Mouse (Mus musculus): ENCODE results near the gene Ostn. TPM values are rescaled to one million over a fixed set of nuclear protein-coding genes. Genes with fewer than 3 reads are reported as not detected.

The Ostn gene
- total RNA-seq, 4 experiments from 2014 or later = not detected

- no peak for DNase-seq (ENCODE audit: low spot score in 2 of 2)
Measured at GRCm38 (mm10) chr16:27387634-27388611, 80.6 kb downstream of the Ostn start.

DNA sequence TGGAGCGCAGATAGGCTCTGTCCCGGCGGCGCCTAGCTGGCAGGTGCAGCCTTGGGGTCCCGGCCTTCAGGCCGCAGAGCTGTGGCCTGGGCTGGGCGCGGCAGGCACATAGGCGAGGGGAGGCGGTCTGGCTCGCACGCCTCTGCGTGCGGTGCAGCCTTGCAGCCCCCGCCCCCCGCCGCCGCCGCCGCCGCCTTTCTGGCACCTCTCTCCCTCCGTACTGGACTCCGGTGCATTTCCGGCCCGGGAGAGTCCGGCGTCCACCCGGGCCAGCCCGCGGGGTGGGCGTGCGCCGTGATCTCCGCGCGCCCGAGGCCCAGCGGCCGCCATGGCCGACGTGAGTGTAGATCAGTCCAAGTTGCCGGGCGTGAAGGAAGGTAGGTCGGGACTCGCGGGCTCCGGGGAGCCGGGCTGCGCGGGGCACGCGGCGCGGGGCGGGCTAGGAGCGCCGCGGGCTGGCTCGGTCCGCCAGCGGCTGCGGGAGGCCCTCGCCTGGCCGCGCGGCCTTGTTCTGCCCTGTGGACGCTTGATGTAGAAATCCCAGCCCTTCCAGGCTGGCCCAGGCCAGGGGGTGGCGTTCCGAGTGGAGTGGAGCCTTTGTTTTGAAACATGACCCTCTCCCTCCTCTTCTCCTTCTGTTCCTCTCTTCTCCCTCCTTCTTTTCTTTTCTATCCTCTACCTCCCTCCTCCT lies 81.6 kb downstream of the Ostn start, which contains the start of gene Ccdc50:
Ccdc50 (plus strand) TSS at position 109 of the 691 bp plus-strand sequence.
- DNase-seq (ENCODE audit: low spot score in 2 of 2) = peak; percentile 67 to 72

- DNase-seq (ENCODE audit: low spot score in 2 of 2) = no peak
Measured at GRCm38 (mm10) chr16:27389534-27390282, 82.4 kb downstream of the Ostn start.

DNA sequence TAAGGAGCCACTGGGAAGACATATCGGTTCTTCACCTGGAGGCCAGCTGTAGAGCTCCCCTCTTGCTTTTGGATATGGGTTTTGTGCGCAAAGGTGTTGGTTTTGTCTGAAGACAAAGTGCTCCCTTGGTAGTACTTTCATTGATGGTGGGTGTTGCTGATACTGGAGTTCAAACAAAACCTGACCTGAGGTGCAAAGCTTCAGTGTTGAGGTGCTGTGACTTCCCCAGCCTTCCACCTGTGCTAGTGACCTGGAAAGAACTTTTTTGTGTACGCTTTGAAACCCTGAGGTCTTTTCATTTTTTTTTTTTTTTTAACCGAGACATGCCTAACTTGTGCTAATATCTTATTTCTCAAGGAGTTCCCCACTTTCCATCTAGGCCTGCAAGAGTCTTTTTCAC lies 83.0 kb downstream of the Ostn start:
- no peak for DNase-seq (ENCODE audit: low spot score in 2 of 2)

DNA sequence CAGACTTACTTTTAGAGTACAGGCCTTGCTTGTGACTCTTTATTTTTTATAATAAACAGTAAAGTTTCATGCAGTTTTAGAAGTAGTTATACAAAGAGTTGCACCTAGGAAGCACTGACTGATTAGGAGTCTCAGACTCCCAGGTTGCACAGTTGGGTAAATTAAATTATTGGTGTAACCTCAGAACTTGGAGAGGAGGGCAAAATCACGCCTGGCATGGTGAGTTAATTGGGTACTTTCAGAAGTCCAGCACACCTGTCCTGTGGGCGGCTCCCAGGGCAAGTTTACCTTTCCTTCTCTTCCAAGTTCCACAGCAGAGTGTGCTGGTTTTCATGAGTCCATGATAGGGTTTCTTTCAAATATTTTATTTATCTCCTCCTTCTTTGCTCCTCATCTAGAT lies 84.6 kb downstream of the Ostn start:
- no peak for DNase-seq (ENCODE audit: low spot score in 2 of 2)

GRCm38 (mm10) chr16:27395251-27396037 lies 88.2 kb downstream of the Ostn start:
- no peak for DNase-seq (ENCODE audit: low spot score in 2 of 2)

DNA sequence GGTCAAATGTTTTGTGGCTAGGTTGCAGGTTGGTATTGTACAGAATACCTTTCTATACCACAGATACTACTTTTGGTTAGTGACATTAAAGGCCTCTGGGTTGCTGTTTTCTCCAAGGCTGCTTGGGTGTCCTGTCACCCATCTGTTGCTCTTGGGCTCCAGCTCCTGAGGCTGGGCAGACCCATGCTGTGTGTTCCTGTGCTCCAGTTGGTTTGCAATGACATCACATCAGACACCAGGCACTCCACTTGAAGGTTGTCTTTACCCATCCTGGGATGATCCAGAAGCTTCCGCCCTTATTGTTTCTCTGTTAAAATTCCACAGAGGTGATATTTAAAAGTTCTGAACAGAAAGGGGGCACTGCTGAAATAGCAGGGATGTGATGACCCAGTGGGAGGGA lies 89.7 kb downstream of the Ostn start:
- no peak for DNase-seq (ENCODE audit: low spot score in 2 of 2)

- DNase-seq (ENCODE audit: low spot score in 2 of 2) = no peak
Measured at GRCm38 (mm10) chr16:27399026-27399718, 91.9 kb downstream of the Ostn start.

DNA sequence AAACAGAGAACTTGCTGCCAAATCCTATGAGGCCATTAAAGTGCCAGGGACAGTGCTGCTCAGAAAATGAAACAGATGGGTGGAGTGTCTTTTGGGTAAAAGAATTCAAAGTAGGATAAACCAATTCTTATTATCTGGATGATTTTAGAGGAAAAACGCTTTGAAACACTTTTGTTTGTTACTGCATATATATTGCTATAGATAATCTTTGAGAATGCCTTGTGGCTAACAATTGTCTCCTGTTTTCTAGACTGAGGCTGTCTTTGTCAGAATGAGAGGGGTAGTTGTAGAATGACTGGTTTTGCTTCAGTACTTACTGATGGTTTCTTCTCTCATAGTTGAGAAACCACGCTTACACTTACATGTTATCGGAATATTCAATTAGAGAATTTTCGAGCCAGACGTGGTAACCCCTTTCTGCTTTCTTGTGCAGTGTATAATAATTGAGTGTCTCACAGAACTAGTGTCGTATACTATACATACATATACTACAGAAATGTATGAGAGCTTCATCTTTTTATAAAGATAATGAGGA lies 92.5 kb downstream of the Ostn start:
- DNase-seq (ENCODE audit: low spot score in 2 of 2) = no peak

Other genes starting within 250 kb of the Ostn start
- gene Uts2b, start 62.8 kb downstream of the Ostn start, total RNA-seq (2022) = not detected
- gene Ccdc50, start 81.4 kb downstream of the Ostn start, total RNA-seq (2022) = 10 to 100 TPM; 49.5 to 57.7 (median 53.4) TPM